Mouse (Mus musculus) lung, embryonic 16.5 days (tissue): ENCODE results near the gene Asb13. TPM values are rescaled to one million over a fixed set of nuclear protein-coding genes. Genes with fewer than 3 reads are reported as not detected.

Experiments used
- ATAC-seq: fragments of 200-750 bp; cut with Nextera tagmentation; 2 replicates; pipeline ENCODE4 v1.8.0; 2017; ENCODE audit warnings: low read depth, mild to moderate bottlenecking, moderate library complexity
- H3K27ac ChIP-seq: fragments of 300-500 bp; sonication (generic); 2 replicates; pipeline ENCODE4 v1.5.1; 2014; ENCODE audit warnings: mild to moderate bottlenecking, control low read depth, low read length
- H3K27me3 ChIP-seq: fragments of 300-500 bp; sonication (generic); 2 replicates; pipeline ENCODE4 v1.6.1; 2014; ENCODE audit warnings: low read depth, low read length, mixed read lengths; ENCODE audit not compliant: control insufficient read depth, insufficient read depth
- H3K36me3 ChIP-seq: fragments of 300-500 bp; sonication (generic); 2 replicates; pipeline ENCODE4 v1.6.1; 2014; ENCODE audit warnings: low read length; ENCODE audit not compliant: control insufficient read depth, insufficient read depth
- H3K4me1 ChIP-seq: fragments of 300-500 bp; sonication (generic); replicated peaks from 2 replicates; pipeline ENCODE4 v1.6.1; 2014; ENCODE audit warnings: low read length, mixed read lengths; ENCODE audit not compliant: control insufficient read depth, insufficient read depth
- H3K4me2 ChIP-seq: fragments of 300-500 bp; sonication (generic); 2 replicates; pipeline ENCODE4 v1.6.1; 2014; ENCODE audit warnings: low read depth, low read length, control low read depth
- H3K4me3 ChIP-seq: fragments of 300-500 bp; sonication (generic); 2 replicates; pipeline ENCODE4 v1.5.1; 2014; ENCODE audit warnings: mild to moderate bottlenecking, low read length, control low read depth
- H3K9ac ChIP-seq: fragments of 300-500 bp; sonication (generic); 2 replicates; pipeline ENCODE4 v1.6.1; 2014; ENCODE audit warnings: low read length, control low read depth
- H3K9me3 ChIP-seq: fragments of 300-500 bp; sonication (generic); 2 replicates; pipeline ENCODE4 v1.6.1; 2016; ENCODE audit warnings: low read length; ENCODE audit not compliant: control insufficient read depth
- WGBS: fragments of 180-500 bp; shearing (Covaris S2); extraction: QIAGEN DNeasy Blood & Tissue Kit; methylation state at CpG from one replicate; pipeline ENCODE4 v1.1.7; 2014; 5-methylcytosine and 5-hydroxymethylcytosine counted together
- polyA plus RNA-seq: library from polyadenylated mRNA; unstranded; fragments of >200 nt; fragmentation: Nextera tagmentation; extraction: Ambion mirVana; gene quantifications from 2 replicates; pipeline ENCODE4 v1.2.1, GENCODE M21; 2015

The Asb13 gene
- polyA plus RNA-seq, 1 experiment from 2014 or later = 10.3 TPM

GRCm38 (mm10) chr13:3632551-3632950 lies 1.3 kb upstream of the Asb13 start:
- Histone ChIP-seq H3K4me1 (peaks cover 3% of the 10 kb centered on the region; the same call in 1 of the 2 replicates), H3K36me3 (no peaks in the 10 kb centered on the region), H3K4me3 (no peak overlapping the region), H3K27ac (no peak overlapping the region), H3K9ac (no peak overlapping the region), H3K27me3 (no peaks in the 10 kb centered on the region), H3K9me3 (no peaks in the 10 kb centered on the region), H3K4me2 (no peak overlapping the region)
- 75% methylated on average over 9 of the region's 9 CpGs for WGBS
- no peak for ATAC-seq

DNA sequence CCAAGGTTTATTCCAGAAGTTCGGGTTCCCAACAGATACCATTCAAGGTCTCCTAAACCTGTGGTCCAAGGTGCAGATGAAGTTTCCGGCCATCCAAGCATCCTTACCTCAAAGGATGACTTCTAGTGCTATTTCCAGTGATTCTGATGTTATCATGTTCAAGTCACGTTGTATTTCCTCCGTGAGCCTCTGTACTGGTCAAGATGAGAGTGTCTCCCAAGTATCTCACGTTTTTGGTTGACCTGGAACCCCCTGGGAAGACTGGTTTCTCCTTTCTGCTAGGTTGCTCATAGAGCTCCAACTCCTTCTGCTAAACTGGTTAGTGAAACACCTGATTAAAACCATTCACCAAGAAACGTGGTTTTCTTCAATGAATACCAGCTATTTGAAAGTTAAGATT lies 701 bp upstream of the Asb13 start:
- Histone ChIP-seq H3K27me3 (no peaks in the 10 kb centered on the region), H3K27ac (no peak overlapping the region), H3K9ac (no peak overlapping the region), H3K4me2 (no peak overlapping the region), H3K4me3 (no peak overlapping the region), H3K4me1 (peaks cover 3% of the 10 kb centered on the region; the same call in 1 of the 2 replicates), H3K9me3 (no peaks in the 10 kb centered on the region), H3K36me3 (no peaks in the 10 kb centered on the region)
- 36% methylated on average over 6 of the region's 6 CpGs for WGBS
- no peak for ATAC-seq

DNA sequence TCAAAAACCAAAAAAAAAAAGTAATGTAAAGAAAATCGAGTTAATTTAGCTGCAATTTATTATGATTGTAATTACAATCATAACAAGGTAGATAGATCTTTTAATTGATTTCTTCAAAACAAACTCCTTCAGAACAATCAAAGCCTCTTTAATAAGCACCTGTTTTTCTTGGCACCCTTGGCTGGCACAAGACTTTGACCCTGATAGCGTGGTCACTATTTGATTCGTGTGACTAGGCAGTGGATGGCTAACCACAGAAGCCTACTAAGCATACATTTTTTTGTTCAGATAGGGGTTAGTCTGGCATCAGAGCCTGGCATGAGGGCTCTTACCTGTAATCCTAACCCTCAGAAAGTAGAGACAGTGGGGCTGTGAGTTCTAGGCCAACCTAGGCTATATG lies 1.2 kb downstream of the Asb13 start:
- no peaks in the 10 kb centered on the region for H3K9me3 ChIP-seq
- H3K4me1 ChIP-seq = peaks cover 3% of the 10 kb centered on the region; the same call in 1 of the 2 replicates
- H3K9ac ChIP-seq = no peak overlapping the region
- H3K4me3 ChIP-seq = no peak overlapping the region
- H3K27me3 ChIP-seq = no peaks in the 10 kb centered on the region
- no peak overlapping the region for H3K4me2 ChIP-seq
- no peak for ATAC-seq
- H3K36me3 ChIP-seq = no peaks in the 10 kb centered on the region
- 83% methylated on average over 3 of the region's 3 CpGs for WGBS
- no peak overlapping the region for H3K27ac ChIP-seq

DNA sequence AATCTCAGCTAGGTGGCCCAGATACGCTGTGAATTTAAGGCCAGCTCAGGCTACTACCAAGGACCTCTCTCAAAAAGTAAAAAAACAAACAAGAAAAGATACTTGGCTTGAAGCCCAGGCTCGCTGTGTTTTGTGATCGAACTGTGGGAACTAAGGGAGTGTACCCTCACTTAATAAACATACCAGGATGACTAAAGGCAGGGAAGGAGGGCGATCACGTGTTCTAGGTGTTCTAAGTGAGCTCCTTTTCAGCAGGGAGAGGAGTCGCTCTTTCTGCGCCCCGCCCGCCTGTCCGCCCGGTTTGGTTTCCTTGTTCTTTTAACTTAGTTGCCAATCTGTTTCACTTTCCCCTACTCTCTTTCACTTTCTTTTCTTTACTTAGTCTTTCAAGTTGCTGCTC lies 3.0 kb downstream of the Asb13 start:
- peak overlapping the region; percentile 14 for H3K27ac ChIP-seq
- 34% methylated on average over 11 of the region's 11 CpGs for WGBS
- H3K9ac ChIP-seq = no peak overlapping the region
- H3K36me3 ChIP-seq = no peaks in the 10 kb centered on the region
- H3K4me2 ChIP-seq = peak overlapping the region; percentile 25
- H3K9me3 ChIP-seq = no peaks in the 10 kb centered on the region
- no peak overlapping the region; the same call in 1 of the 2 replicates for H3K4me3 ChIP-seq
- ATAC-seq = peak; percentile 56
- H3K27me3 ChIP-seq = no peaks in the 10 kb centered on the region
- peaks cover 3% of the 10 kb centered on the region; the same call in 1 of the 2 replicates for H3K4me1 ChIP-seq

DNA sequence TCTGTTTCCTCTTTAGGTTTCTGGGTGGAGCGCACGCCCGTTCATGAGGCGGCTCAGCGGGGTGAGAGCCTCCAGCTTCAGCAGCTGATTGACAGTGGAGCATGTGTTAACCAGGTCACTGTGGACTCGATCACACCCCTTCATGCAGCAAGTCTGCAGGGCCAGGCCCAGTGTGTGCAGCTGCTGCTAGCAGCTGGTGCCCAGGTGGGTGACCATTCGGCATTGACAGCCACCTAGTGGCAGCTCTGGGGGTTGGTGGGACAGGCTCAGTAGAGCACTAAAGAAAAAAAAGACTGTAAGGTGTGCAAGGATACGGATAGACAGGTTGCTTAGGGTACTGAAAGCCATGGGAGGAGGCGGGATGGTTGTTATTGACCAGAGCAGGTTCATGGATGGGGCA lies 8.2 kb downstream of the Asb13 start:
- no peak overlapping the region for H3K27ac ChIP-seq
- ATAC-seq = peak; percentile 26; the same call in 1 of the 2 replicates
- no peak overlapping the region for H3K9ac ChIP-seq
- H3K4me2 ChIP-seq = no peak overlapping the region
- H3K4me3 ChIP-seq = no peak overlapping the region
- no peaks in the 10 kb centered on the region for H3K36me3 ChIP-seq
- 73% methylated on average over 9 of the region's 9 CpGs for WGBS
- H3K27me3 ChIP-seq = no peaks in the 10 kb centered on the region
- H3K9me3 ChIP-seq = no peaks in the 10 kb centered on the region
- no peaks in the 10 kb centered on the region; the same call in 1 of the 2 replicates for H3K4me1 ChIP-seq

DNA sequence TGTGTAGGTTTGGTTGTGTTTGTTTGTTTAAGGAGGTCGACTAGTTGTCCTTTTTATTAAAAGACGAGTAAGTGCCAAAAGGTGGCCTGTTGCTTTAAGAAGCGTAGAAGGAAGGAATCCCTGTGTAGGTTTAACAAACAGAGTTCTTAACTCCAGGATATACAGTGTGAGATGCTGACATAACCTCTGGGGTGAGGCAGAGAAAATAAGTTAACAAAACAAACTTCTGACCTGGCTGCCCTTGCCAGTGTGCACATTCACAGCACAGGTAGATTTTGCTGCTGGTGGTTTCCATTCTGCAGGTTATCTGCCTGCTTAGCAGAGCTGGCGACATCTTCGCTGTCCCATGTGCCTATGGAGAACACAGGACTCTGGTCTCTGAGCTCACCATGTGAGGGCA lies 8.7 kb downstream of the Asb13 start:
- ATAC-seq = no peak
- Histone ChIP-seq H3K36me3 (no peaks in the 10 kb centered on the region), H3K9me3 (no peaks in the 10 kb centered on the region), H3K9ac (no peak overlapping the region), H3K4me3 (no peak overlapping the region), H3K4me1 (no peaks in the 10 kb centered on the region; the same call in 1 of the 2 replicates), H3K27ac (no peak overlapping the region), H3K27me3 (no peaks in the 10 kb centered on the region), H3K4me2 (no peak overlapping the region)
- 77% methylated on average over 5 of the region's 5 CpGs for WGBS

DNA sequence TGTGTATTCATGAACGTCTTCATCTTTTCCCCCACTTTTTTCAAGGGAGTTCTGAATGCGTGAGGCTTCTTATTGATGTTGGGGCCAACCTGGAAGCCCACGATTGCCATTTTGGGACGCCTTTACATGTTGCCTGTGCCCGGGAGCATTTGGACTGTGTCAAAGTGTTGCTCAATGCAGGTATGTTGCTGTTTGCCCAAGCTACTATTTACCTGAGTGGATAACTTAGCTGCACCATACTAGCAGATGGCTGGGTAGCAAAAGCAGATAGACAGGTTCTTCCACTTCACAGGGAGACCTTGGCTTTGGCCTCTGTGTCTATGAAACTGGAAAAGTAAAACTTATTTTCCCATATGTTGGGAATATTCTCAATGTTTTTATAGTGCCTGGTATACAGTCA lies 11.0 kb downstream of the Asb13 start:
- WGBS = 67% methylated on average over 5 of the region's 5 CpGs
- Histone ChIP-seq H3K4me2 (no peak overlapping the region), H3K9me3 (no peaks in the 10 kb centered on the region), H3K4me3 (no peak overlapping the region), H3K27me3 (no peaks in the 10 kb centered on the region), H3K27ac (no peak overlapping the region; the same call in 1 of the 2 replicates), H3K36me3 (no peaks in the 10 kb centered on the region), H3K4me1 (no peaks in the 10 kb centered on the region; the same call in 1 of the 2 replicates), H3K9ac (no peak overlapping the region)
- peak; percentile 79 for ATAC-seq

- Histone ChIP-seq H3K4me3 (no peak overlapping the region), H3K27ac (peak overlapping the region; percentile 68), H3K9me3 (no peaks in the 10 kb centered on the region), H3K4me2 (no peak overlapping the region), H3K36me3 (no peaks in the 10 kb centered on the region), H3K27me3 (no peaks in the 10 kb centered on the region), H3K4me1 (no peaks in the 10 kb centered on the region; the same call in 1 of the 2 replicates), H3K9ac (no peak overlapping the region)
- 67% methylated on average over 3 of the region's 3 CpGs for WGBS
- peak; percentile 17; the same call in 1 of the 2 replicates for ATAC-seq
These were observed 12.1 kb downstream of the Asb13 start for GRCm38 (mm10) chr13:3645919-3646318.

- Histone ChIP-seq H3K4me1 (no peaks in the 10 kb centered on the region; the same call in 1 of the 2 replicates), H3K36me3 (no peaks in the 10 kb centered on the region), H3K9me3 (no peaks in the 10 kb centered on the region), H3K4me2 (no peak overlapping the region), H3K9ac (no peak overlapping the region), H3K4me3 (no peak overlapping the region), H3K27me3 (no peaks in the 10 kb centered on the region), H3K27ac (no peak overlapping the region)
- 65% methylated on average over 7 of the region's 7 CpGs for WGBS
- no peak for ATAC-seq
These were observed 12.7 kb downstream of the Asb13 start for GRCm38 (mm10) chr13:3646566-3646965.

DNA sequence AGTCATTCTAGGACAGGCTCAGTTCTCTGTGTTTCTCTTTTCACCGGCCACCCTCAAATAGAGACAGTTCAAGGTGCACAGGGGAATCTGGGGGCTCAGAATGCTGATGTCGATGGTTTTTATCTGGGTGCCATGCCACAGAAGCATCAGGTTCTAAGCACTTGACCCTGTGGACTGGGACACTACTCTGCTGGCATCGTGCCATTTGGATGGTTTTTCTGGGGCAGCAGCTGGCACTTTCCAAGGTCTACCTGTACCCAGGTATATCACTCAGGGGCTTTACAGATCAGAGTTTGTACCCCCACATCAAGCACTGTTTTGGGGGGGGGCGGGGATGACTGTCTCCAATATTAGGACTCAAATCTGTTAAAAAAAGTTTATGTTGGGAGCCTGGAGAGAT lies 16.7 kb downstream of the Asb13 start:
- H3K4me3 ChIP-seq = no peak overlapping the region
- no peak overlapping the region for H3K4me2 ChIP-seq
- no peak for ATAC-seq
- H3K9ac ChIP-seq = no peak overlapping the region
- no peaks in the 10 kb centered on the region; the same call in 1 of the 2 replicates for H3K4me1 ChIP-seq
- H3K9me3 ChIP-seq = no peaks in the 10 kb centered on the region
- no peaks in the 10 kb centered on the region for H3K27me3 ChIP-seq
- 85% methylated on average over 4 of the region's 4 CpGs for WGBS
- no peaks in the 10 kb centered on the region for H3K36me3 ChIP-seq
- no peak overlapping the region for H3K27ac ChIP-seq
